ENCODE assay signal across 8 mouse cellular contexts in the genomic region with DNA sequence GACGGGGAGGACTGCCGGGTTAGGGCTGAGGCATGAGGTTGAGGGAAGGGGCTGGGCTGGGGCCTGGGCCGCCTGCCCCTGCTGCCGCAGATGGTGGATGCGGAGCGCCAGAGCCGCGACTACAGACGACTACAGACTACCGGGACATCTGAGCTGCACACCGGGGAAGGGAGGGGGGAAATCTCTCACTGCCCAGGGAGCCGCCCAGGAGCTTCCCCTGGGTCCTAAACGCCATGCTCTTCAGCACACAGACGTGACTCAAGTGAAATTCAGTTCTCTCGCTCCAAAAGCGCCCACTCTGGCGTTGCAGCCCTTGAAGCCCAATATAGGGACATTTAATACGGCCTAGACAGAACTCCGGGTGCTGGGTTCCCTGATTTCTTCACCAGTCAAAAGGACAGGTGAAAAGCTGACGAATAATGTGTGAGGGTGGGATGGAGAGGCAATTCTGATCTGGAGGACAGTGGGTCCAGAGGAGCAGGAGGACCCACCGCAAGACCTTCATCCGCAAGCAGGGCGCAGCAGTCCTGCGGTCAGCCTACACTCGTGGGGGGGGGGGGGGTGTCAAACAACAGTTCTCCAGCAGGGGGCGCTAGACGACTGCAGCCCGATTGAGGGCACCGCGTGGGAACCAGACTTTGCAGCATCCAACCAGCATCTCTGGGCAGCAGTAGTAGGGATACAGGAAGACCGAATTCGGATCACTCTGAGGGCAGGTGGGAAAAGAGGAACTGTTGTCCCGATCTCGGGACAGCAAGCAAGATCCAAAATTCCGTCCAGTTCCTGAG. TPM values are rescaled to one million over a fixed set of nuclear protein-coding genes. Genes with fewer than 3 reads are reported as not detected.
DNase-seq lines count a peak whose midpoint lies in the region; ATAC-seq and TF ChIP-seq lines count a peak whose summit lies in the region.

A gene (minus strand): TSS at position 136 of the 788 bp plus-strand sequence.

- H3K9ac ChIP-seq in heart, embryonic 15.5 days: no peak within 1 kb of the TSS

- H3K36me3 ChIP-seq in heart, embryonic 15.5 days: no peaks in the 10 kb centered on the region
- no peaks in the 10 kb centered on the region for H3K36me3 ChIP-seq in midbrain, embryonic 10.5 days

- H3K4me2 ChIP-seq in heart, embryonic 15.5 days: peak within 1 kb of the TSS; percentile 24

- peak; percentile 73 for TF ChIP-seq CTCF in cortical plate, adult 2 months (IDR thresholded peaks at IDR 0.05; ENCODE audit: extremely low read depth, insufficient read depth, low read length)

- H3K27ac ChIP-seq in cortical plate, adult 2 months (ENCODE audit: insufficient read depth, low read length): no peak within 1 kb of the TSS
- H3K27ac ChIP-seq in heart, embryonic 15.5 days: no peak within 1 kb of the TSS
- no peak within 1 kb of the TSS for H3K27ac ChIP-seq in midbrain, embryonic 10.5 days (replicated peaks)

- 0 out of 2 replicates have a peak within 1 kb of the TSS, but pooled peaks have one; percentile 1 for H3K4me3 ChIP-seq in cortical plate, adult 2 months (ENCODE audit: insufficient read depth, low read length)
- peak within 1 kb of the TSS; percentile 8 for H3K4me3 ChIP-seq in heart, embryonic 15.5 days
- H3K4me3 ChIP-seq in midbrain, embryonic 10.5 days: peak within 1 kb of the TSS; percentile 29

- peaks cover 96% of the 10 kb centered on the region for H3K27me3 ChIP-seq in heart, embryonic 15.5 days
- H3K27me3 ChIP-seq in midbrain, embryonic 10.5 days (ENCODE audit: low read depth, poor library complexity, severe bottlenecking): peaks cover 96% of the 10 kb centered on the region

- ATAC-seq in heart, embryonic 15.5 days (replicated peaks; ENCODE audit: insufficient number of reproducible peaks, insufficient read depth, low FRiP score, low read depth): no peak

- TF ChIP-seq POLR2A in cortical plate, adult 2 months (IDR thresholded peaks at IDR 0.05; ENCODE audit: extremely low read depth, insufficient read depth, low read length): no peak

- no peaks in the 10 kb centered on the region; the same call in 1 of the 2 replicates for H3K4me1 ChIP-seq in cortical plate, adult 2 months (ENCODE audit: control insufficient read depth, insufficient read depth, low read length)
- peaks cover 14% of the 10 kb centered on the region for H3K4me1 ChIP-seq in heart, embryonic 15.5 days (replicated peaks)
- H3K4me1 ChIP-seq in midbrain, embryonic 10.5 days: peaks cover 51% of the 10 kb centered on the region

- no peaks in the 10 kb centered on the region for H3K9me3 ChIP-seq in heart, embryonic 15.5 days (replicated peaks)
- H3K9me3 ChIP-seq in midbrain, embryonic 10.5 days (replicated peaks): no peaks in the 10 kb centered on the region

- DNase-seq in left cerebral cortex, adult 18-20 months (ENCODE audit: low spot score in 2 of 2): peak; percentile 50 to 52
- DNase-seq in left cerebral cortex, adult 11 months (ENCODE audit: low spot score): no peak
- peak; percentile 46 for DNase-seq in T-cell, adult 2 months (ENCODE audit: low spot score)
- peak; percentile 32 to 80 for DNase-seq in kidney, postnatal 36 days
- DNase-seq in midbrain, embryonic 10.5 days (ENCODE audit: low spot score): peak; percentile 89
- peak; percentile 87 for DNase-seq in testis, postnatal 10 days (ENCODE audit: low spot score)

- 5% methylated on average over 35 of the region's 35 CpGs for WGBS in heart, embryonic 15.5 days
- WGBS in midbrain, embryonic 10.5 days: 5% methylated on average over 35 of the region's 35 CpGs

RNA-seq across cellular contexts. Expression of the gene that starts here (rescaled TPM):
- under 1 TPM; 0.26 to 0.52 TPM for total RNA-seq in left cerebral cortex, adult 18-20 months (2021)
- polyA plus RNA-seq in cortical plate, adult 2 months (2012; rRNA removed): 0.40 and 0.44 TPM in 2 replicates
- polyA plus RNA-seq in heart, embryonic 15.5 days (2015; fragmentation: Nextera tagmentation; extraction: Ambion mirVana): 0.11 and 0.29 TPM in 2 replicates
- polyA plus RNA-seq in midbrain, embryonic 10.5 days (2016; fragmentation: Nextera tagmentation; extraction: Ambion mirVana): not detected in 2 replicates

Comparison
In these comparisons a context has a peak if more than half of its experiments do, and no peak if none do; other contexts are left out.
1. Peak in DNase-seq in left cerebral cortex, adult 18-20 months; RNA of the gene not detected or under 1 TPM.
2. Peak in DNase-seq and H3K4me3 ChIP-seq in midbrain, embryonic 10.5 days; RNA of the gene not detected or under 1 TPM.